24 mouse cellular contexts compared by ENCODE assay signal in genomic region chr2:136827612-136828011, GRCm38 (mm10). TPM values are rescaled to one million over a fixed set of nuclear protein-coding genes. Genes with fewer than 3 reads are reported as not detected.
DNase-seq lines count a peak whose midpoint lies in the region; ATAC-seq and TF ChIP-seq lines count a peak whose summit lies in the region.
"Had no signal": no experiment of that assay in that cellular context is flagged by ENCODE, and none has a peak within 500 bp of the region (broad histone marks: within the 10 kb centered on the region; RNA-seq: fewer than 3 reads in every experiment).

No protein-coding gene starts in this region.

- no peak for TF ChIP-seq CTCF in lung, embryonic 14.5 days (IDR thresholded peaks at IDR 0.05; ENCODE audit: low read depth)
- no peak for TF ChIP-seq CTCF in stomach, postnatal 0 days (IDR thresholded peaks at IDR 0.05; ENCODE audit: low read depth)

- no peaks in the 10 kb centered on the region for H3K36me3 ChIP-seq in kidney, embryonic 16.5 days (ENCODE audit: insufficient read depth, low read length)
- H3K36me3 ChIP-seq in lung, embryonic 14.5 days (ENCODE audit: insufficient read depth) = no peaks in the 10 kb centered on the region
- no peaks in the 10 kb centered on the region for H3K36me3 ChIP-seq in stomach, embryonic 14.5 days (ENCODE audit: control insufficient read depth, insufficient read depth, low read length)
- H3K36me3 ChIP-seq in stomach, postnatal 0 days (ENCODE audit: control insufficient read depth, insufficient read depth, low read length) = no peaks in the 10 kb centered on the region
- H3K36me3 ChIP-seq: embryonic facial prominence, embryonic 13.5 days; G1E; heart, embryonic 13.5 days; hindbrain, embryonic 13.5 days; limb, embryonic 13.5 days; liver, embryonic 12.5 days; midbrain, embryonic 12.5 days had no signal

- H3K4me3 ChIP-seq in kidney, embryonic 16.5 days (ENCODE audit: low read length) = no peak overlapping the region
- H3K4me3 ChIP-seq in lung, embryonic 14.5 days (ENCODE audit: low read depth, low read length) = no peak overlapping the region
- no peak overlapping the region for H3K4me3 ChIP-seq in stomach, embryonic 14.5 days (ENCODE audit: low read depth, low read length)
- no peak overlapping the region for H3K4me3 ChIP-seq in stomach, postnatal 0 days (ENCODE audit: low read depth, low read length)
- H3K4me3 ChIP-seq: embryonic facial prominence, embryonic 13.5 days; erythroblast, embryonic 14.5 days; heart, adult 2 months; heart, embryonic 13.5 days; hindbrain, embryonic 13.5 days; limb, embryonic 13.5 days; liver, embryonic 12.5 days; midbrain, embryonic 12.5 days had no signal

- DNase-seq in embryo, embryonic 10 days (ENCODE audit: low spot score) = peak; percentile 7
- no peak for DNase-seq in embryo, embryonic 11 days
- DNase-seq in kidney, adult 11 months = no peak
- DNase-seq in lung, embryonic 14.5 days = peak; percentile 32
- DNase-seq in lung, postnatal 25 days (ENCODE audit: low spot score) = no peak
- DNase-seq in stomach, postnatal 0 days (ENCODE audit: low spot score) = no peak
- DNase-seq: adrenal gland, adult 8-10 months; cerebellum, adult 2 months; cerebellum, postnatal 14 days; forebrain, postnatal 0 days; heart, adult 2 months; heart, postnatal 14 days; lung, adult 2 months had no signal

- 57% methylated on average over 4 of the region's 4 CpGs for WGBS in kidney, embryonic 16.5 days
- WGBS in lung, embryonic 14.5 days = 49% methylated on average over 4 of the region's 4 CpGs
- WGBS in stomach, embryonic 14.5 days = 57% methylated on average over 4 of the region's 4 CpGs
- 62% methylated on average over 4 of the region's 4 CpGs for WGBS in stomach, postnatal 0 days

- H3K27ac ChIP-seq in kidney, embryonic 16.5 days (ENCODE audit: low read length) = no peak overlapping the region
- H3K27ac ChIP-seq in lung, embryonic 14.5 days (ENCODE audit: low read depth) = no peak overlapping the region
- 0 out of 2 replicates have a peak overlapping the region, but pooled peaks have one; percentile 27 for H3K27ac ChIP-seq in stomach, embryonic 14.5 days (ENCODE audit: low read length)
- H3K27ac ChIP-seq in stomach, postnatal 0 days (replicated peaks) = no peak overlapping the region
- H3K27ac ChIP-seq: embryonic facial prominence, embryonic 13.5 days; heart, adult 2 months; heart, embryonic 13.5 days; hindbrain, embryonic 13.5 days; limb, embryonic 13.5 days; liver, embryonic 12.5 days; midbrain, embryonic 12.5 days had no signal

- no peaks in the 10 kb centered on the region for H3K9me3 ChIP-seq in kidney, embryonic 16.5 days (ENCODE audit: low read length)
- no peaks in the 10 kb centered on the region for H3K9me3 ChIP-seq in lung, embryonic 14.5 days (ENCODE audit: low read depth, low read length)
- no peaks in the 10 kb centered on the region for H3K9me3 ChIP-seq in stomach, embryonic 14.5 days (ENCODE audit: control insufficient read depth, low read depth, low read length)
- no peaks in the 10 kb centered on the region for H3K9me3 ChIP-seq in stomach, postnatal 0 days (ENCODE audit: control insufficient read depth, low read length)
- H3K9me3 ChIP-seq: embryonic facial prominence, embryonic 13.5 days; G1E; heart, embryonic 13.5 days; hindbrain, embryonic 13.5 days; limb, embryonic 13.5 days; liver, embryonic 12.5 days; midbrain, embryonic 12.5 days had no signal

- TF ChIP-seq EP300 in stomach, postnatal 0 days (optimal IDR thresholded peaks at IDR 0.05) = no peak

- H3K4me1 ChIP-seq in kidney, embryonic 16.5 days (ENCODE audit: insufficient read depth, low read length) = no peaks in the 10 kb centered on the region
- H3K4me1 ChIP-seq in lung, embryonic 14.5 days (ENCODE audit: insufficient read depth) = no peaks in the 10 kb centered on the region
- no peaks in the 10 kb centered on the region for H3K4me1 ChIP-seq in stomach, embryonic 14.5 days (ENCODE audit: control insufficient read depth, insufficient read depth, low read length)
- no peaks in the 10 kb centered on the region for H3K4me1 ChIP-seq in stomach, postnatal 0 days (replicated peaks; ENCODE audit: control insufficient read depth, insufficient read depth)
- H3K4me1 ChIP-seq: embryonic facial prominence, embryonic 13.5 days; heart, embryonic 13.5 days; hindbrain, embryonic 13.5 days; limb, embryonic 13.5 days; liver, embryonic 12.5 days had no signal

- H3K4me2 ChIP-seq in kidney, embryonic 16.5 days (replicated peaks; ENCODE audit: low read depth, low read length) = no peak overlapping the region
- H3K4me2 ChIP-seq in lung, embryonic 14.5 days = no peak overlapping the region
- no peak overlapping the region for H3K4me2 ChIP-seq in stomach, embryonic 14.5 days (replicated peaks; ENCODE audit: low read depth, low read length)
- H3K4me2 ChIP-seq in stomach, postnatal 0 days (replicated peaks; ENCODE audit: low read depth) = no peak overlapping the region
- H3K4me2 ChIP-seq: embryonic facial prominence, embryonic 13.5 days; heart, embryonic 13.5 days; hindbrain, embryonic 13.5 days; limb, embryonic 13.5 days; liver, embryonic 12.5 days; midbrain, embryonic 12.5 days had no signal

- no peaks in the 10 kb centered on the region for H3K27me3 ChIP-seq in kidney, embryonic 16.5 days (ENCODE audit: insufficient read depth, low read length)
- H3K27me3 ChIP-seq in lung, embryonic 14.5 days (ENCODE audit: insufficient read depth, low read length) = no peaks in the 10 kb centered on the region
- no peaks in the 10 kb centered on the region for H3K27me3 ChIP-seq in stomach, embryonic 14.5 days (ENCODE audit: control insufficient read depth, insufficient read depth, low read length)
- no peaks in the 10 kb centered on the region for H3K27me3 ChIP-seq in stomach, postnatal 0 days (ENCODE audit: control insufficient read depth, insufficient read depth, low read length)
- H3K27me3 ChIP-seq: embryonic facial prominence, embryonic 13.5 days; heart, embryonic 13.5 days; hindbrain, embryonic 13.5 days; limb, embryonic 13.5 days; liver, embryonic 12.5 days; midbrain, embryonic 12.5 days had no signal

- 0 out of 2 replicates have a peak, but pooled peaks have one; percentile 15 for ATAC-seq in kidney, embryonic 16.5 days (ENCODE audit: low FRiP score, low TSS enrichment)
- peak; percentile 54; the same call in 1 of the 2 replicates for ATAC-seq in lung, embryonic 14.5 days (ENCODE audit: insufficient read depth)
- no peak for ATAC-seq in stomach, embryonic 14.5 days (ENCODE audit: insufficient number of reproducible peaks, insufficient read depth, low FRiP score, low read depth)
- ATAC-seq in stomach, postnatal 0 days (ENCODE audit: low FRiP score, low TSS enrichment) = no peak
- ATAC-seq: forebrain, postnatal 0 days; intestine, embryonic 16.5 days; liver, embryonic 12.5 days had no signal

- H3K9ac ChIP-seq in kidney, embryonic 16.5 days (replicated peaks; ENCODE audit: low read length) = no peak overlapping the region
- no peak overlapping the region for H3K9ac ChIP-seq in lung, embryonic 14.5 days
- no peak overlapping the region for H3K9ac ChIP-seq in stomach, embryonic 14.5 days (replicated peaks; ENCODE audit: low read depth, low read length)
- H3K9ac ChIP-seq in stomach, postnatal 0 days (ENCODE audit: low read length) = no peak overlapping the region
- H3K9ac ChIP-seq: embryonic facial prominence, embryonic 13.5 days; forebrain, postnatal 0 days; heart, embryonic 13.5 days; hindbrain, embryonic 13.5 days; limb, embryonic 13.5 days; liver, embryonic 12.5 days; midbrain, embryonic 12.5 days had no signal

RNA-seq across cellular contexts. Expression of gene AL731706.2, which starts 57.9 kb away (rescaled TPM):
- polyA plus RNA-seq in kidney, embryonic 16.5 days (2015; fragmentation: Nextera tagmentation; extraction: Ambion mirVana) = 20.7 and 41.5 TPM in 2 replicates
- 29.3 and 36.8 TPM in 2 replicates for polyA plus RNA-seq in lung, embryonic 14.5 days (2014; fragmentation: Nextera tagmentation; extraction: Ambion mirVana)
- 34.1 and 39.4 TPM in 2 replicates for polyA plus RNA-seq in stomach, embryonic 14.5 days (2014; fragmentation: Nextera tagmentation; extraction: Ambion mirVana)
- polyA plus RNA-seq in stomach, postnatal 0 days (2015; fragmentation: Nextera tagmentation; extraction: Ambion mirVana) = 21.3 and 27.6 TPM in 2 replicates
- polyA plus RNA-seq: cerebellum, adult 2 months; erythroblast, embryonic 14.5 days; G1E; heart, adult 2 months; lung, adult 2 months had no signal

Comparison
In these comparisons a context has a peak if more than half of its experiments do, and no peak if none do; other contexts are left out.
1. DNase-seq: peak in embryo, embryonic 10 days (single experiment) and lung, embryonic 14.5 days (single experiment); none in embryo, embryonic 11 days (single experiment), kidney, adult 11 months (single experiment), lung, postnatal 25 days (single experiment) and stomach, postnatal 0 days (single experiment).
2. ATAC-seq: peak in kidney, embryonic 16.5 days (single experiment) and lung, embryonic 14.5 days (single experiment); none in stomach, embryonic 14.5 days (single experiment) and stomach, postnatal 0 days (single experiment).